Mouse (Mus musculus): ENCODE measurements around the gene Meltf. TPM values are rescaled to one million over a fixed set of nuclear protein-coding genes. Genes with fewer than 3 reads are reported as not detected.
"Not testable (repeated sequence)": the region's sequence is repeated elsewhere in the genome, so short reads cannot be mapped to it uniquely, and the experiment has no call there.

The Meltf gene
- total RNA-seq, 2 experiments from 2014 or later: 0.10 TPM; not detected in 1

DNA sequence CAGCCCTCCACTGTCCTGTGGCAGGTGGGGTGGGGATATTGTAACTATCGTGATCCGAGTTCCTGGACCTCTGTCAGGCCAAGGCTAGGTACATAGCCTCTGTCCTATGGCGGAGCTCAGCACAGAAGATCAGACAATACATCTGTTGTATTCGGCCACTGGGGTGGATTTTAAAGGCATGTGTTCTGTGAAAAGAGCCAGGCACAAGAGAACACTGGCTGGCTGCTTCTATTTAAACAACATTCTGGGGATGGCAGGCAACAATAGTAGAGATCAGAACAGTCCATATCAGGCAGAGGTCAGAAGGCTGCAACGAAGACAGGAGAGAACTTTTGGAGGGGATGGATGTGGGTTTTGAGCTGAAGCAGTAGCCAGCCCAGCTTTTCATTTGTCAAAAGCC, 53.6 kb downstream of the Meltf start:
- DNase-seq (ENCODE audit: low spot score): no peak
- intact Hi-C loops (cut with DNase I): no loop called here

DNA sequence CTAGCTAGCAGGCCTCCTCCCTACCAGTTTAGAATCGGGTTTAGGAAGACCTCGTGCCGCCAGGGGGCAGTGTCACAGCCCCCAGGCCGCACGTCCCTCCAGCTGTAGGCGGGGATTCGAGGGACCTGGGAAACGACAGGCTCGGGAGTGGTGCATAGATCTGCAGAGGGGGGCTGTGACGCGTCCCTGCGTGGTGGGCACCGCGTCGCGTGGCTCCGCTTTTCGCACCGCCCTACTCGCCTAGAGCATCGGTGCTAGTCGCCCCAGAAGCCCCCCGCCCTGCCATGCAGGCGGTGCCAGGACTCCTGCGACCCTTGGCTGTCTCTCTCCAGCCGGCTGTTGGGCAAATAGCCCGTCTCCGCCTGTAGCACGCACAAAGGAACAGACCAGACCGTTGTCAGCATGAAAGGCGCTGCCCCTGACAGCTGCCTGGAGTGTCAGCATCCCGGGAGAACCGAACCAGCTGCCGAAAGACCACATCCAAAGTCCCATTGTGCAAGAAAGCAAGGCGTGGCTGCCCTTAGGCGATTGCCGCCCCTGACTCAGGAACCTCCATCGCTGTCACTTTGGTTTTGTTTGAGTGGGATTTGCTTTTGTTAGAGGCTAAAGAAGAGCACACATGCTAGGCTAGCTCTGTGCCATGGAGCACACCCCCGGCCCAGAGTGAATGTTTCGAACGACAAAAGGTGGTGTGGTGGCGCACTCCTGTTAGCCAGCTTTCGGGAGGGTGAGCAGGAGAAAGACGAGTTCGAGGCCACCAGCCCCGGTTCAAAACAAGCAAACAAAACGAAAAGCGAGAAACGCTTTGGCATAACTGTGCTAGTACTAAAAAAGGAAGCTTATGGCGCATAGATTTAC, 54.5 kb downstream of the Meltf start:
- peak; percentile 85 for DNase-seq (ENCODE audit: low spot score)
- intact Hi-C loops (cut with DNase I): no loop called here

DNA sequence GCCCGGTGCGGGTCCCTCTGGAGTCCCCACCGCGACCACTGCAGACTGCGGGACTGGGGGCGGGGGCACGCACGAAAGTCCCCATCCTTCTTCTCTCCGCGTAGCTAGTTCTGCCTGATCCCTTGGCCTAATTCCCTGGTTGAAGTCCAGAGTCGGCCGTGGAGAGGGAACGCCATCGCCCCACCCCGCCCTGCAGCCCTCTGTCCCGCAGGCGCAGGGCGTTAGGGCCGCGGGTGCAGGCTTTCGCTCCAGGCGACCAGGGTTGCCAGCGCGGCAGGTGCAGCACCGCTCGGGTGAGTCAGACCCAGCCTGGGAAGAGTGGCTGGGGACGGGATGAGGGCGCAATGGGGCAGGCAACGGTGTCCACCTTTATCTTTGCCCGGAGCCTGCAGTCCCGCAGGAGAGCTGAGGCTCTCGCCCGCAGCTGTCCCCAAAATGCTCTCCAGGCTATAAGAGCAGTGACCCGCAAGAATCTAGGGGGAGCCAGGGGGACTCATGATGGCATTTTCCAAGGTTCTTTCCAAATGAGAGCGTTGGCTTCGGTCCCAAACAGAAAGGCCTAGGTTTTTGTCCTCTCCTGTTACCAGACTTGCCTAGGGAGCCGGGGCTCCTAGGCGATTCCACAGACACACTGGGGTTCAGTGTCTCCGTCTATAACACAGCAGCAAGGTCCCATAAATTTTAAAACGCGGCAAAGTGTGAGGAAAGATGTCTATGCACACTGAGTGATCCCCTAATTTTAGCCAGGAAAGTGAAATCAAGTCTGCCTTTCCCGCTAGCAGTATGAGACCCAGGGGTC, 55.3 kb downstream of the Meltf start, which contains the start of gene Pigz:
Gene Pigz (plus strand): TSS at position 101 of the 799 bp plus-strand sequence.
- intact Hi-C loops (cut with DNase I): no loop called here
- DNase-seq (ENCODE audit: low spot score): peak; percentile 21

DNA sequence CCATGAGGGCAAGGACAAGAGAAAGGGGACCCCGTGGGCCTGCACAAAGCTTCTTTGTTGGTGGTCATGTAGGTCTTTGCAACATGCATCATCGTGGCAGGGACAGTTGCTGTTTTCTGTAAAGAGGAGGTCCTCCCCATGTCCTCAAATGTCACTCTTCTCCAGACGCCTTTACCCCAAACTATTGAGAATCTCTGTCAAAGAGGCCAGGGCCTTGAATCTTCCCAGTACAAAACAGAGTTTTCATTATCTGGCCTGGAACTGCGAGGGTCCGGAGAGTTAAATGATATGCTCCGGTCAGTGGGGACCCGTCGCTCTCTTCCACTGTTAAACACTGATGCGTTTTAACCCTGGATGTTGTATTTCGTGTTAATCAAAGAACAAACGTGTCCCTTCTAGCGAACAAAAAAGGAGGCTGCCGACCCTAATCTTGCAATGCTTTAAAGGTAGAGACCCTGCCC, 56.0 kb downstream of the Meltf start:
- intact Hi-C loops (cut with DNase I): no loop called here
- no peak for DNase-seq (ENCODE audit: low spot score)

DNA sequence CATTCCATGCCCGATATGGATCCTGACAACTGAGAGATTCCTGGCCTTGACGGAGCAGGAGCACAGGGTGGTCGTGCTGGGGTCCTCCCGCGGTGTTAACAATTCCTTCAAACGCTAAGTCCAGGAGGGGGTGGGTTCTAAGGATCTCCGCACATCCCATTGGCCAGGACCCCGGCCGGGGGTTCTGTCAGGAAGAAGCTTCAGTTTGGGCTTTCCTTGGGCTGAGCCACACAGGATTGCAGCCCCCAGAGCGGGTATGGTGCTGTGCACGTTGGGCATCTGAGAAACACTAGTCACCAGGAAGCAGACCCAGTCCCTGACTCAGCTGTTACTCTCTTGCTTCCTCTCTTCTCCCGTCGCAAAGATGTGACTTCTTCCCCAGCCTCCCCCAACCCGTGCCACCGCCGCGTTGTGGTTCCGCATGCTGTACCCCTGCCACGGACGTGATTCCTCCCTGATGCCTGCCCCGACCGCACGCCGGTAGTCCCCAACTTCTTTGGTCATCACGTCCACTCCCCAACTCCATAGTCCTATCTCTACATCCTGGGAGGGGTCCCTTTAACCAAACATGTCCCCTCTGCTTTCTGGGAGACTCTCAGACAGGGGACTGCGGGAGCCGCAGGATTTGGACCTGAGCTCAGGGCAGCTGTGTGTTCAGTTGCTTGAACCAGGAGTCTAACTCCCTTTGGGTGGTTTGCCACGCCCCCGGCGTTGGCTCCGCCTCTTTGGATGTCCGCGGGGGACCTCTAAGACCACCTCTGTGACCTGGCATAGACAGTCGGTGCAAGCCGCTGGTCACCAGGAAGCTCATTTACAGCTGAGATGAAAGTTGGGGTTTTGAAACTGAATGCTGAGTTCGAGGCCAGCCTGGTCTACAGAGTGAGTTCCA, 56.7 kb downstream of the Meltf start:
- intact Hi-C loops (cut with DNase I): no loop called here
- no peak for DNase-seq (ENCODE audit: low spot score)

DNA sequence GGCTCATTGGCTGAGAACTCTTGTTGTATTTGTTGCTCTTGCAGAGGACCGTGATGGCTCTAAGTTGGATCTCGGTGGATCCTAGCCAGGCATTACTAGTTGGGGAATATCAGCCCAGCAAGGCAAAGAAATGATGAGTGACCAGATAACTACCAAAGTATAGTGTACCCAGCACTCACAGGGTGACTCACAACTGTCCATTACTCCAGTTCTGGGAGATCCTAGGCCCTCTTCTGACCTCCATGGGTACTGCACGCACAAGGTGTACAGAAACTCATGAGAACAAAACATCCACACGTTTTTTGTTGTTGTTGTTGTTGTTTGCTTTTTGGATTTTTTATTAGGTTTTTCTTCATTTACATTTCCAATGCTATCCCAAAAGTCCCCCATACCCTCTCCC, 58.0 kb downstream of the Meltf start:
- DNase-seq (ENCODE audit: low spot score): no peak
- intact Hi-C loops (cut with DNase I): no loop called here

DNA sequence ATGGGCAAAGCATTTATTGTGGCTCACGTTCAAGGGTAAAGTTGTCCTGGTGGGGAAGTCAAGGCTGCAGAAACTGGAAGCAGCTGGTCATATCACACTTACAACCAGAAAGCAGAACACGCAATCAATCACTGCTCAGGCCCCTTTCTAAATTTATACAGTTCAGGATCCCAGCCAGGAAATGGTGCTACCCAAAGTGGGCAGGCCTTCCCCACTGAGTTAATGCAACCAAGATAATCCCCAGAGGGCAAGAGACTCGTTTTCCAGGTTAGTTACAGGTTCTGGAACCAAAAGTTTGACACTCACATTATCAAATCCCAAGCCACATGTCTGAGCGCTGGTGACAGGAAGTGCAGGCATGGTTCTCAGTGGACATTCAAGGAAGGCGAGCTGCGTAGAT, 60.2 kb downstream of the Meltf start:
- no peak for DNase-seq (ENCODE audit: low spot score)
- intact Hi-C loops (cut with DNase I): no loop called here

DNA sequence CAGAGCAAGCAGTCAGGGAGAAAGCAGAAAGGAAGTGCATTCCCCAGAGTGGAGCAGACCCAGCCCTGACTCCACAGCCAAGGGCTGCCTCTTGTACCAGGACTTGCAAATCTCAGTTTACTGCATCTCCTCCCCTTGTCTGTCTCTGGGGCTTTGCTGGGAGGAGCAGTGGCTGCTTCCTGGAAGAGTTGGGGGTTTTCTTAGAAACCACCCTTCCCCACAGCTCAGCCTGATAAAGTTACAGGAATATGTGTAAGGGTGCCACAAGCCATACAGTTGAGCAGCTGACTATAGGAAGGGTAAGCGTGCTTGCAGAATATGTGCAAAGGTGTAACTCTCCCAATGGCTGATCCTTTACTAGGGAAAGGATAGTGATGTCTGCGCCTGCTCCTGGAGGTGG, 62.0 kb downstream of the Meltf start:
- no peak for DNase-seq (ENCODE audit: low spot score)
- intact Hi-C loops (cut with DNase I): no loop called here

DNA sequence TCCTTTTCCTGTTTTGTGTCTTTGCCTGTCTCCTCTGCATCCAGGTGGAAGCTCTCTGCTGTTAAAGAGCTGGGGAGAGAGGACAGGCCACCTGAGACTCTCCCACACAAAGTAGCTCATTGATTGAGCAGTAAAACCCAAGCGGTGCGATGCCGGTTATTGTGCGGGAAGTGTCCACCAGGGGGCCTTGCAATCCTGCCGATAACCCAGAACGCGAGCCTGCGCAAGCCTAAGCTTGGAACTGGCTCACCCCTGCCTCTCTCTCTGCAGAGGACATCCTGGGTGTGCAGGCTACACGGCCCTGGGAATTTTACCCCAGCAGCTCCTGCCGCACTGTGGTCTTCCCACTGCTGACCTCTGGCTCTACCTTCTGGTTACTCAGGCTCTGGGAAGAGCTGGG, 65.4 kb downstream of the Meltf start:
- intact Hi-C loops (cut with DNase I): no loop called here
- no peak for DNase-seq (ENCODE audit: low spot score)

DNA sequence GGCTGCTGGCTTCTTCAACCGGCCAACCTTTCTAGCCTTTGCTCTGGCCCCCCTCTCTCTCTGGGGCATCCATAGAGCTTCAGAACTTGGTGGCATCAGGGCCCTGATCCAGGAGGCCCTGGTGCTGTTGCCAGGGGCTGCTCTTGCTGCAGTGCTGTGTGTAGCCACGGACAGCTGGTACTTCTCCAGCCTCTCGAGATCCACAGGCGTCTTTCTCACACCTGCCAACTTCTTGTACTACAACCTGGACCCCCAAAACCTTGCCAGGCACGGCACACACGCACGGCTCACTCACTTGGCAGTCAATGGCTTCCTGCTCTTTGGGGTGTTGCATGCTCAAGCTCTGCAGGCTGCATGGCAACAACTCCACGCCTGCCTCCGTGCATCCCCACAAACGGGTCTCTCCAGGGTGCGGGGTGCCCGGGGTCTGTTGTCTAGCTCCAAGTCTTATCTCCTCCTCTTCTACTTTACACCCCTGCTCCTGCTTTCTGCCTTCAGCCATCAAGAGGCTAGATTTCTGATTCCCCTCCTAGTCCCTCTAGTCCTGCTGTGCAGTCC, 66.2 kb downstream of the Meltf start:
- intact Hi-C loops (cut with DNase I): loop anchor here (5.0 kb wide), 1 partner anchor 303 kb away; the partner anchor contains the start of genes Fbxo45 and Wdr53
- DNase-seq (ENCODE audit: low spot score): no peak

DNA sequence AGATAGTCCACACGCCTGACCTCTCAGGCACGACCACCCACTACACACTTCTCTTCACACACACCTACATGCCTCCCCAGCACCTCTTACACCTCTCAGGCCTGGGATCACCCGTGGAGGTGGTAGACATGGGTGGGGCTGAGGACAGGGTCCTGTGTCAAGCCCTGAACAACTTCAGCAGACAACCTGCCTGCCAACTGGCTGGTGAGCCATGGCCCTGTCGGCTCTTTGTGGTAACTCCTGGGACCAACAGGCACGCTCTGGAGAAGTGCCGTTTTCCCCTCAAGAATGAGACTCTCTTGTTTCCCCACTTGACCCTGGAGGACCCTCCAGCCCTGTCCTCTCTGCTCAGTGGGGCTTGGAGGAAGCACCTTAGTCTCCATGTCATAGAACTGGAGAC, 66.8 kb downstream of the Meltf start:
- intact Hi-C loops (cut with DNase I): loop anchor here (5.0 kb wide), 1 partner anchor 302 kb away; the partner anchor contains the start of genes Fbxo45 and Wdr53
- no peak for DNase-seq (ENCODE audit: low spot score)

DNA sequence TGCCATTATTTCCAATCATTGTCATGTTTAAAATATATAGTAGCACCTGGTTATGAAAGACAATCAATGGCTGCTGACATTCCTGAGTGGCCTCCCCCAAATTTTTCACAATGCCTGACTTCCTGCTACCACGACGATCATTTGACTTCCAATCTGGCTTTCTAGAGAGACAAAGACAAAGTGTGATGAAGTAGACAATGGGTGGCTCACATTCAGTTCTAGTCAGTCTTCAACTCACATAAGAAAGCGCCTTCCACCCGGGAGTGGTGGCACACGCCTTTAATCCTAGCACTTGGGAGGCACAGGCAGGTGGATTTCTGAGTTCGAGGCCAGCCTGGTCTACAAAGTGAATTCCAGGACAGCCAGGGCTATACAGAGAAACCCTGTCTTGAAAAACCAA, 67.4 kb downstream of the Meltf start:
- DNase-seq (ENCODE audit: low spot score): not testable (repeated sequence)
- intact Hi-C loops (cut with DNase I): loop anchor here (5.0 kb wide), 1 partner anchor 301 kb away; the partner anchor contains the start of genes Fbxo45 and Wdr53

DNA sequence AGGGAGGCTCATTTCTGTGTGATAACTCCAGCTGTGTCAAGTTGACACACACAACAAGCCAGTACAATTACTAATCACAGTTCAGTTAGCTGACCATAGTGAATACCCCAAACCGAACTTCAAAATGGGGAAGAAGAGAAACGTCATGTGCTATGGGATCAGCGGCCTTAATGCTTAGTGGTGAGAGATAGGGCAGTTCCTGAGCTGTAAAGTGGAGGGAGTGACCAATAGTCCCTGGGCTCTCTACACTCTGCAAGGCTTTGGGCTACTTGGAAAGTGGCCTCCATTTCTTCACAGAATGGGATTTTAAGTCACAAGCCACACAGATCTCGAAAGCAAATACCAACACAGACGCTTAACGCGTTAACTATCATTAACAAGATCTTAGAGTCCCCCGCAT, 68.7 kb downstream of the Meltf start:
- intact Hi-C loops (cut with DNase I): loop anchor here (5.0 kb wide), 1 partner anchor 300 kb away; the partner anchor contains the start of genes Fbxo45 and Wdr53

DNA sequence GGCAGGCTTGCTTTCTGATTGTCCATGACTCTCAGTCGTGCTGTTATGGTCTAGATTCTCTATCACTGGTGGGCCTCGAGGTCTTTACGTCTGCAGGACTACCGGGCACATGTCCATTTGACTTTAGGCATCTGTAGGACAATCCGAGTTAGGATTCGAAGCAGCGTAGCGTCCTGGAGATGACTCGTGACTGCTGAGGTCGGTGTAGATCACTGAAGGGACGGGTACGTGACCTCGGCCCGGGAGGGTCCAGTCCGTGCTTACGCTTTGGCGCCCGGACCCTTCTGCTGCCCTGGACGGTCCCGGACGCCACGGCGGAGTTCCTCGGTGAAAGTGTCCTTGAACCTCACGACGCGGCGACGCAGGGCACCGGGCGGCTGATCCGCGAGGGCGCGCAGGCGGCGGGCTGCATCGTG, 69.3 kb downstream of the Meltf start:
- no peak for DNase-seq (ENCODE audit: low spot score)
- intact Hi-C loops (cut with DNase I): loop anchor here (1.0 to 5.0 kb wide), 2 partner anchors 55 to 299 kb away; partner anchors contain the start of genes Fbxo45, Senp5 and Wdr53

More for the DNA sequence above, 68.7 kb downstream of the Meltf start:
- DNase-seq (ENCODE audit: low spot score): no peak

DNA sequence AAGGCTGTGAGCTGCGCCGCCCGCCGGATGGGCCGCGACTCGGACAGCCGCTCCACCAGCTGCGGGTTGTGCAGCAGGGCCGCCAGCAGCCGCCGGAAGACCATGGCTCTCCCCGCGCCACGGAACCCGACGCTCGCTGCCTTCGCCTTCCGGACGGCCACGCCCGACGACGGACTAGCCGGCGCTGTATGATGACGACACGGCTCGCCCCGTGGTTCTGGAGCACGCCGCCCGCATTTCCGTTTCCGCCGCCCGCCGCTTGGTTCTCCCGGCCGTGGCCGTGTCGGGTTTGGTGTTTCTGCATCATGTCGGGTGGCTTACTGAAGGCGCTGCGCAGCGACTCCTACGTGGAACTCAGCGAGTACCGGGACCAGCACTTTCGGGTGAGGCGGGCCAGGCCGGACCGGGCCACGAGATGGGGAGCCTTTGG, 69.8 kb downstream of the Meltf start, which contains the start of the genes 0610012G03Rik and Ncbp2:
Gene 0610012G03Rik (minus strand): TSS at position 150 of the 430 bp plus-strand sequence.
Gene Ncbp2 (plus strand): TSS at position 169 of the 430 bp plus-strand sequence.
- peak; percentile 88 for DNase-seq (ENCODE audit: low spot score)
- intact Hi-C loops (cut with DNase I): loop anchor here (1.0 to 5.0 kb wide), 2 partner anchors 55 to 299 kb away; partner anchors contain the start of genes Fbxo45, Senp5 and Wdr53

Measured in heart, postnatal 25 days (tissue).